Mouse (Mus musculus) neutrophil, adult 83 days (primary cell): ENCODE measurements around the gene Zfp667. TPM values are rescaled to one million over a fixed set of nuclear protein-coding genes. Genes with fewer than 3 reads are reported as not detected.

Source experiments
- total RNA-seq, 2 experiments: library from RNA; stranded (reverse); gene quantifications; one replicate each; pipeline ENCODE4 v1.2.4; 2023

Zfp667 gene
- total RNA-seq: under 1 TPM; 0.40 to 0.66 TPM

DNA sequence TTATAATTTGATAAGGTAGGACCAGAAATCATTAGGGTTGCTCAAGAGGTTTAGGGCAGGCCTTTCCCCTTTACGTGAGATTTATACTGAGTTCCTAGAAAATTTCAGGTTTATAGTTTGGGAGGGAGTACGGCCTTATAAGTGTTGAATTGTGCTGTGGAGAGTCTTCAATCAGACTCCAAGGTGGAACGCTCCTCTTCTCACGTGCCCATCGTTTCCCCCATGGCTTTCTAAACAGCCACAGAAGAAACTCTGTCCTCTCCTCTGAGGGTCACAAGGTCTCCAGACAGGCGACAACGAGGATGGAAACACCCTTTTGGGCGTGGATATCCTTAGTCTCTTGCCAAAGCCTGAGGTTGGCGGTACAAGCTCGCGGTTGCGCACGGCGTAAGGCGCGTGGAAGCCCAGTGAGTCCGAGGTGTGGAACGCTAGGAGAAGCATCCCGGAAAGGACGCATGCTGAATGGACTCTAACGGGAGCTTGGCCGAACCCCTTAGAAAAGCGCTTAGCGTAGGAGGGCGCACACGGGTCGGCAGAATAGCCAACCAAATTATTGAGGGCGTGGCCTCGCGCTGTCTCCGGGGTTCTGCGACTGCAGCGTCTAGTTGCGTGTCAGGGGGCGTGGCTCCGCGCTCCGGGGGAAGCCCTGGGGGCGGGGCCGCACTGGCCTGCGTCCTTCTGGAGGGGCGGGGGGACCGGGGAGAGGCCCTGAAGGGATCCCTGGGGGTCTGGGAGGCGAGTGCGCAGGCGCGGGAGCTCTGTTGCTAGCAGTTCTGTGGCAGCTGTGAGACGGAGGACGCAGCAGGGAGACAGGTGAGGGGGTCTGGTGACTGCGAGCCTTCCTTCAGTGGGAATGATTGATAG is at the start of gene Zfp667:
Gene Zfp667, plus strand, starts transcription at position 738 of the 864 bp plus-strand sequence.

DNA sequence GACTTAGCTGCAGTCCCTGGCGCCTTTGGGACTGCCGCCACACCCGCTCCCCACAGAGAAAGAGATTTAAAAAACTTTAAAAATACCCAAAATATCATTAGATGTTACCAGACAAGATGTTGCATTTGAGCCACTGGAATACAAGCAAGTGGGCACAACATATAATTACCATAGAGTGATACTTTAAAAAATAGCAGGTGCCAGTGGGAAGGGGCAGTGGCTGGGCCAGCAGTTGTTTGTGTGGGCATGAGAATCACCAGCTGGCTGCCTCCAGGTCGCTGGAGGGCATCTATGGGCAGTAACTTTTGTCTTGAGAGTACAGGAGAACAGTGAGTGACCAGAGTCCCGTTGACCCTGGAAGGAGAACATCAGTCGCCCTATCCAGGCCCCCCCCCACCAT is 34.0 kb upstream of the Zfp667 start, which contains the start of gene Epp13:
Gene Epp13, plus strand, starts transcription at position 301 of the 400 bp plus-strand sequence.

DNA sequence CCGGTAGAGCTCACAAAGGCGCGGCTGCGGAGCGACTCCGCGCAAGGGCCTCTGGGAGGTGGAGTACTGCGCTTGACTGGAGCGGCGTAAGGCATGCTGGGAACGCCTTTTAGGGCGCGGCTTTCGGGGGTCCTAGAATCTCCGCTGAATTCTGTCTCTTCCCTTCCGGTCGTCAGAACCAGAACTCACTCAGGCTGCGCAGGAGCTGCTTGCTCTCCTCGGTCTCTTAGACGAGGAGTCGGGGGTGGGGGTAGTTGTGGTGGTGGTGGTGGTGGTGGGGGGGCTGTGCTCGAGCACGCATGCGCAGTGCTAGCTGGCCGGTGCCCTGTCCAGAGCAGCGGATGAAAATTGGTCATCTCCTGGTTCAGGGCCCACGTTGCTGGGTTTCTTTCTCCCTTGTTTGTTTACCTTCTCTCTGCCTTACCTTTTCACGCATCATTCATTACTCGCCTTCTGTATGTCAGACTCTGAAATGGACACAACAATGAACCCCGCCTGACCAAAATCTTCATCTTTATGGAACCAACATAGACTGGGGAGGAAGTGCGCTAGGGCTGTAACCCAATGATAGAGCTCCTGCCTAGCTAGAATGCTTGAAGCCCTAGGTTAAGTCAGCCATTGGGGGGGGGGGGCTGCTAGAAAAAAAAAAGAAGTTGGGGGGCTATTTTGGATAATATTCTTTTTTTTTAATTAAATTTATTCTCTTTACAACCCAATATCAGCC is 45.0 kb downstream of the Zfp667 start, which contains the start of gene Zfp583:
Gene Zfp583, minus strand, starts transcription at position 53 of the 724 bp plus-strand sequence.

DNA sequence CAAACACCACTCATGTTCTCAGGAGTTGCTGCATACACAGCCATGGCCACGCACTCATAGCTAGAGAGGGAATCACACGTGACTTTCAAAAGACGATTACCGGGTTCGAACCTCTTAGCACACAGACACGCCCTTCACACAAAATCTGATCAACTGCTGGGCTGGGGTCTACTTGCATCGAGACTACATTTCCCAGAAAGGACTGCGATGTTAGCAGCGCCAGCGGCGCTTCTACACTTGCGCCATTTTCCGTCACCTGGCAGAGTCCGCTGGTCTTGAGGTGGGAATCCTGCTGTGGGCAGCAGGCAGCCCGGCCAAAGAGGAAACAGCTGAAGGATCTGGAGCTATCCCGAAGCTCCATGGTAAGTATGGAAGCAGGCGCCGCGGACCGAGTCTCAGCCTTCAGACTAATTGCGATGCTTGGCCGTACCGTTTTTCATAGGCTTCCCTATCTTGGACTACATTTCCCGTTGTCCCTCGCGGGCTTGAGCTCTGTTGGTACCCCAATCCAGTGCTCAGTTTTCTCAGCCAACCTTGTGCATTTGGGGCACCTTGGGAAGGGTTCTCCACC is 57.2 kb downstream of the Zfp667 start, which contains the start of gene Gm3854:
Gene Gm3854, plus strand, starts transcription at position 259 of the 571 bp plus-strand sequence.

Other genes starting within 250 kb of the Zfp667 start
- not detected for gene Nlrp4c, start 241.4 kb upstream of the Zfp667 start, total RNA-seq
- 10 to 100 TPM; 24.3 to 25.0 TPM for gene Zfp787, start 130.6 kb upstream of the Zfp667 start, total RNA-seq
- gene Zfp444, start 114.4 kb upstream of the Zfp667 start, total RNA-seq: 1 to 10 TPM; 5.3 to 8.3 TPM
- not detected for gene Galp, start 89.5 kb upstream of the Zfp667 start, total RNA-seq
- gene Zscan5b, start 64.3 kb upstream of the Zfp667 start, total RNA-seq: not detected
- gene Epp13, start 33.9 kb upstream of the Zfp667 start, total RNA-seq: not detected
- gene Zfp583, start 44.7 kb downstream of the Zfp667 start, total RNA-seq: under 1 TPM; 0.50 to 0.55 TPM
- gene Gm3854, start 57.2 kb downstream of the Zfp667 start, total RNA-seq: not detected
- gene Zfp78, start 76.7 kb downstream of the Zfp667 start, total RNA-seq: 1 to 10 TPM in 1 of 2 experiments, under 1 TPM in 1; 0.70 to 1.2 TPM
- 1 to 10 TPM; 1.6 to 2.5 TPM for gene Zfp28, start 96.7 kb downstream of the Zfp667 start, total RNA-seq
- not detected for gene Smim17, start 112.1 kb downstream of the Zfp667 start, total RNA-seq
- gene Gm20715, start 123.7 kb downstream of the Zfp667 start, total RNA-seq: under 1 TPM in 1 of 2 experiments, not detected in 1; 0.07 TPM
- gene Olfr1344, start 152.1 kb downstream of the Zfp667 start, total RNA-seq: not detected
- not detected for gene Olfr1336, start 169.6 kb downstream of the Zfp667 start, total RNA-seq
- gene Olfr1346, start 180.5 kb downstream of the Zfp667 start, total RNA-seq: not detected
- not detected for gene Olfr5, start 200.4 kb downstream of the Zfp667 start, total RNA-seq
- not detected for gene Olfr1347, start 213.2 kb downstream of the Zfp667 start, total RNA-seq
- gene Olfr1348, start 222.2 kb downstream of the Zfp667 start, total RNA-seq: not detected
- not detected for gene Olfr1349, start 236.4 kb downstream of the Zfp667 start, total RNA-seq